Mouse (Mus musculus): ENCODE measurements around the gene Rtn4rl2. TPM values are rescaled to one million over a fixed set of nuclear protein-coding genes. Genes with fewer than 3 reads are reported as not detected.
"Not testable (repeated sequence)": the region's sequence is repeated elsewhere in the genome, so short reads cannot be mapped to it uniquely, and the experiment has no call there.

Gene Rtn4rl2
- total RNA-seq (2021): 10 to 100 TPM; 92.3 to 94.5 TPM

DNA sequence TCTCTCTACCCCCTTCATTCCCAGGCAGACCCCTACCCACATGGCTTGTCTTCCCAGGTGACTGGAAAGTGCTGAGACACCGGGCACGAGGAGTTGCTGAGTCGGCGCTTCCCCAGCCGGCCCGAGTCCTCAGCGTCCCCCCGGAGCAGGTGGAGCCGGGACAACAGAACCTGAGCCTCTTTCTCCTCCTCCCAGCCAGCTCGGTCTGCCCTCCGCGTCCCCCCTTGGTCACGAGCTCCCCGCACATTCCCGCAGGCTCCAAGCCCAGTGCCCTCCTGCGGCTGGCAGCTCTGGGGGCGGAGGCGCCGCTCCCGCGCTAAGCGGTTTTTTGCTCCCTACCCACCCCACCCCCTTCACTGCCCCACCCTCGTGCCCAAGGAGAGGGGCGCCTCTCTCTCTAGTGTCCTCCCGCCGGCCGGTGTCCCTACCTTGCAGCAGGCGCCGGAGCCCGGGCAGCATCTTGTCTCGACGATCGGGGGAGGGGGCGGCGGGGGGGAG is at the start of gene Rtn4rl2:
Rtn4rl2 (minus strand) TSS at position 477 of the 498 bp plus-strand sequence.
- DNase-seq (ENCODE audit: extremely low spot score in 1 of 2, low spot score in 1 of 2): no peak

DNA sequence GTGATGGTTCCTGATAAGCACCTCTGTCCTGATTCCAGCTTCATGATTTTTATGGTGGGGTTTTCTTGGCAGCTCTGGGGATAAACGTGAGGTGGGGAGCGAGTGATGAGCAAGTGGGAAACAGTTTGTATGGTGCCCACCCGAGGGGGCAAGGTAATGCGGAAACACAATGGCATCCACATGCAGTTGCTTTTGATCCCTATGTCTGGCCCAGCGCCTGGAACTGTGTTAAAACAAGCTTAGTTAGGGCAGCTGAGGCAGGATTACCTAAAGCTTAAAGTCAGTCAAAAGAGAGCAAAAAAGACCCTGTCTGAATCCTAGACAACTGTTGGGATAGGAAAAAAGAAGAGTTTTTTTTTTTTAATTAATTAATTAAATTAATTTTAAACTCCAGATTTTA is 48.6 kb upstream of the Rtn4rl2 start:
- no peak for DNase-seq (ENCODE audit: extremely low spot score in 1 of 2, low spot score in 1 of 2)

DNA sequence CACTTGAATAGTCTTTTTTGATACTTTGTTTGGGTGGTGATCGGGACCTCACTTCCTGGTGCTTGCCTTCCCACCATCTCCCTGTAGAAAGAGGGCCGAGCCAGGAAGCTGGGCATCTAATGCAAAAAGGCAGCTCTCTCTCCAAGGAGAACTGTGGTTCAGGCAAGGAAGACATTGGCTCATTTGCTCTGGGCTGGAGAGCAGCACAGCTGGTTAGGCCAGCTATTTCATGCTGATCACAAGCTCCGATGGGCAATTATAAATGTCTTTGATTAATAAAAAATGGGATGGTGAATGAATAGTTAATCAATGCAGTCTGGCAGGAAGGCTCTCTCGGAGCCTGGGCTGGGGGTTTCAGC is 48.1 kb upstream of the Rtn4rl2 start:
- DNase-seq (ENCODE audit: extremely low spot score in 1 of 2, low spot score in 1 of 2): no peak

DNA sequence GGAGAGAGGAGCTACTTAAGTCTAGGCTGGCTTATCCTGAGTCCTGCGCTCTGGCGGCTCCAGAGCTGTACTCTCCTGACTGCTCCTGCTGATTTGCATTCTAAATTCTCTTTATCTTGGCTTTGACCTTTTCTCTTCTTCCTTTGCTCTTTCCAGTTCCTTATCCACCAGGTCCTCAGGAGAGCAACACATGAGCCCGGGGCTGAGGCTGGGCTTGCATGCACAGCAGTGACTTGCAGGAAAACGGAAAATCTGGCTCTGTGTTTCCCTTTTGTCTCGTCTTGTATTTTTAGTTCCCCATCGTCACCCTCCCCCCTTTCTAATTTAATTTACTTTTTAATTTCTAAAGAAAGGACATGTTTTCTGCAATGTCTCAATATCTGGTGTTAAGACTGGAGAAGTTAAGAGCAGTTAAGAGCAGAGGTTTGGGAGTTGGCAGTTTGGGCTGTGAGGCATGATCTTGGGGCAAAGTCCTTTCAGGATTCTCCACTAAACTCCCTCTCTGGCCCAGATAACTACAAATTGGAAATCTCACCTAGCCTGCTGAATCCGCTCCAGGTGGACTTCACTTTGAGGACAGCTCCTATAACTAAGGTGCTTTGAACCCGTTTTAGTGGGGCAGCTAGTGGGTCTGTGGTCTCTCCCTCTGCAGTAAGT is 47.6 kb upstream of the Rtn4rl2 start:
- no peak for DNase-seq (ENCODE audit: extremely low spot score in 1 of 2, low spot score in 1 of 2)

DNA sequence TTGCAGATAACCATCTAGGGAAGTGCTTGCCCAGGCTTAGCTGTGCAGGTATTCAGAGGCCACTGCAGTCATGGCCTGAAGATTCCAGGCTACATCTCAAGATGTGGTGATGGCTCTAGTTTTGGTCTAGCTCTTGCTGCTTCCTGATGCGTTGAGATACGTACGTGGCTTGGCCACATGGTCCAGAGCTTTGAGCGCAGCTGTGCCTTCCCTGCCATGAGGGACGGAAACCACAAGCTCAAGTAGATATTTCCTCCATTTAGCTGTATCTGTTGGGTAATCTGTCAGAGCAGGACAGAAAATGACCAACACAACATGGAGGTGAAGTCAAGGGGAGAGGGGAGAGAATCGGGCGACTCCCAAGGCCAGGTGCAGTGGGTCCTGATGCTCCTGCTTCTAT is 43.7 kb upstream of the Rtn4rl2 start:
- DNase-seq (ENCODE audit: extremely low spot score in 1 of 2, low spot score in 1 of 2): no peak

DNA sequence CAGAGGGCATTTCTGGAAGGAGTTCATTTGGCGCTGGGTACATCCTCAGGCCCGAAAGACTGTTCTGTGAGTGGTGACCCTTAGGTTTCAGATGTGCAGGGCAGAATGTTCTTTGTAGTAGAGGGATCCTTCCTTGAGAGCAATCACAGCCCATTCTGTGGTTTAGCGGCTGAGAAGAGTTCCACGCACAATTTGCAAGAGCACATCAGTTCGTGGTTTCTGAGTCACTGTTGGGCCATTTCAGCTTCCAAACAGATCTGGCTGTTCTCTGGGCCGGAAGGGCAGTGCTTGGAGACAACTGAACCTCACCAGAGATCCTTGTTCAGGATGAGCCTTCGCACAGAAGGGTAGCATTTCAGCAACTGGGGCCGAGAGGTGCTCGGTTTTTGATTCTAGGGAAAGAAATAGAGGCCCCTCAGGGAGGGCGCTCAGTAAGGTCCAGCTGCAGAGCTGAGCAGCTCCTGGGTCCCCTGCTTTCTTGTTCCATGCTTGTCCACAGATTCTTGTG is 33.1 kb upstream of the Rtn4rl2 start:
- no peak for DNase-seq (ENCODE audit: extremely low spot score in 1 of 2, low spot score in 1 of 2)

DNA sequence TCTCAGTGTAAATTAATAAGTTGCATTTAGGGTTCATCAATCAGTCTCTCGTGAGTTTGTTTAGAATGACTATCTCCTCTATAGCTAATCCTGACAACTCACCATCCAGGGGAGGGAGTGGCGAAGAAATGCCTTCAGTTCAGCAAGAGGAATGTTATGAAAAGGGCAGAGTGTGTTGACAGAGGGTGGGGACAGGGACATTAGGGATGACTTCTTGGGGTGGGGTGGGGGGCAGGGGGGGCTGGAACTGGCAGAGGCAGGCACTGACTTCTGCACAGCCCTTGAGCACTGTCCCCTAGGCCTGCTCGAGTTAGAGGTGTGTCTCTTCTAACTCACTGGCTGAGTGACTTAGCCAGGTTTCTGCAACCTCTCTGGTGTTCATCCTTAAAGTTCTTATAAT is 31.7 kb upstream of the Rtn4rl2 start:
- no peak for DNase-seq (ENCODE audit: extremely low spot score in 1 of 2, low spot score in 1 of 2)

DNA sequence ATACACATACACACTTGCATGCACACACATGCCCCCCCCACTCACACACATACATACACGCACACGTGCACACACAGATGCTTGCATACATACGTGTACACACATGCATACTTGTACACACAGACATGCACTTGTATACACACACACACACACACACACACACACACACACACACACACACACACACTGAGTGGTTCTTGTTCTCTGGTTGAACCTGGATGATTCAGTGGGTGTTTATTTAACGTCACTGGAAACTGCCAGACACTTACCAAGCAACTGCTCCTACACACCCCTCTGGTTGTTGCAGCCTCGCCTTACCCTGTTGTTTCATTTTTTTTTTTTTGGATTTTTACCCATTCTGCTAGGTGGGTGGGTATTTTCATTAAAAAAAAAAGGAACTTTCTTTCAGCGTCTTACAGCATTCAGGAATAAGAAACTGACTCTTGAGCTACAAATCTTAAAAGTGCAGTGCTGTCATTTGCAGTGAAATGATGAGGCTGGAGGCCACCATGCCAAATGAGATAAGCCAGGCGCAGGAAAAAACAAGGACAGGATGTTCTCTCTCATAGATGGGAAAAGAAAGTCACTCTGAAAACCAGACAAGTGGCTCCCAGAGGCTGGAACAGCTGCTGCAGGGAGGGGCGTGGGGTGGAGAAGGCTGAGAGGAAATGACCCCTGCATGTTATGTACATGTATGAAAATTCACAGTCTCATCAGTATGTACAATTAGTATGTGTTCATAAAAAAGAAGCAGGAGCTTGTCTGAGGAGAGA is 30.2 kb upstream of the Rtn4rl2 start:
- no peak for DNase-seq (ENCODE audit: extremely low spot score in 1 of 2, low spot score in 1 of 2)

DNA sequence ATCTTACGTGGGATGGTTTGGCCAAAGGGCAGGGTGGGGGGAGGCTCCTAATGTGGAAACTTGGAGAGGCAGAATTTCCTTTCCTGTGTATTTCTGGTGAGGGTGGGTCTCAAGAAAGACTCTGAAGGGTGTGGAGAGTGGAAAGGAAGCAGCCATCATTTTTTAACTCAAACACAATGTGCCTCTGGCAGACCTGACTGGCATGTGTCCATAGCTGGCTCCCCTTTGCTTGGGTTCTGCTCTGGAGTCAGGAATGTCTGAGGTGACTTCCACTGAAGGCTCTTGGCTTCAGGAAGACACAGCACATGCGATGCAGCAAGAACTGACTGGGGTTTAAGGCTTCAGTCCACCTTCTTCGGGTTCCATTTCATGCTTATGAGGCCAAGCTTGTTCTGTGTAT is 28.8 kb upstream of the Rtn4rl2 start:
- DNase-seq (ENCODE audit: extremely low spot score in 1 of 2, low spot score in 1 of 2): no peak

DNA sequence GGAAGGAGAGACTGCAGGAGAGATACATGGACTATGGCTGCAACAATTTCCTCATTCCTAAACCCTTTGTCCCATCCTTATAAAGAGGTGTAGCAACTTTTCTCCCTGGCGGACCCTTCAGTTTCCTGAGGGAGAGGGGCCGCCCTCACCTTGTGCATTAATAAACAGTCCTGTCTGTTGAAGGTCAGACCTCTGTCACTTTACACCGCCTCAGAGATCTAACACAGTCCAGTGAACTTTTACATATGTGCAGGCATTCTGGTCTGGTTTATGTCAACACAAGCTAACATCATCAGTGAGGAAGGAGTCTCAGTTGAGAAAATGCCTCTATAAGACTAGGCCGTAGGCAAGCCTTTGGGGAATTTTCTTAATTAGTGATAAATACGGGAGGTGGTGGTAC is 27.4 kb upstream of the Rtn4rl2 start:
- DNase-seq (ENCODE audit: extremely low spot score in 1 of 2, low spot score in 1 of 2): no peak

DNA sequence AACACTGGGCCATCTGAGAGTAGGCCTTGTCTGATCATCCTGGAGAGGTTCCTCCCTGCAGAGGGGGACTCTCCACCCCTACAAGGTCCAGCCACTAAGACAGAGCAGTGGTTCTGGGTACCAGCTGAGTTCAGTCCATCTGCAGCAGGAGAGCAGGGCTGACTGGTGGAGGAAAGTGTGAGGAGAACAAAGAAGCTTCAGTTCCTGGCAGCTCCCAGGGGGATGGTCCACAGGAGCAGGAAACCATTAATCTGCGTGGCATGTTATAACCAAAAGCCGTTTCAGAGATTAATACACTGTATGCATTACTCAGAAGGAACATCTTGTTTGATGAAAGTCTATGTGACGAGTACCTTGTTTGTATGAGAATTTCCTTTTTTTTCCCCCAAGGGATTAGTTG is 26.2 kb upstream of the Rtn4rl2 start:
- no peak for DNase-seq (ENCODE audit: extremely low spot score in 1 of 2, low spot score in 1 of 2)

DNA sequence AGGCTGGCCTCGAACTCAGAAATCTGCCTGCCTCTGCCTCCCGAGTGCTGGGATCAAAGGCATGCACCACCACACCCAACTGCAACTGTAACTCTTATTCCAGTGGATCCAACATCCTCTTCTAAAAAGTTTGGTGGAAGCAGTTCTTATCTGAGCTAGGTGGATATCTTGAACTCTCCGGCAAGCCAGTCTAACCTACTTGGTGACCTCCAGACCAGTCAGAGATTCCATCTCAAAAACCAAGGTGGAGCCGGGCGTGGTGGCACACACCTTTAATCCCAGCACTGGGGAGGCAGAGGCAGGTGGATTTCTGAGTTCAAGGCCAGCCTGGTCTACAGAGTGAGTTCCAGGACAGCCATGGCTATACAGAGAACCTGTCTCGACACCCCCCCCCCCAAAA is 10.2 kb upstream of the Rtn4rl2 start:
- DNase-seq (ENCODE audit: extremely low spot score in 1 of 2, low spot score in 1 of 2): not testable (repeated sequence)

DNA sequence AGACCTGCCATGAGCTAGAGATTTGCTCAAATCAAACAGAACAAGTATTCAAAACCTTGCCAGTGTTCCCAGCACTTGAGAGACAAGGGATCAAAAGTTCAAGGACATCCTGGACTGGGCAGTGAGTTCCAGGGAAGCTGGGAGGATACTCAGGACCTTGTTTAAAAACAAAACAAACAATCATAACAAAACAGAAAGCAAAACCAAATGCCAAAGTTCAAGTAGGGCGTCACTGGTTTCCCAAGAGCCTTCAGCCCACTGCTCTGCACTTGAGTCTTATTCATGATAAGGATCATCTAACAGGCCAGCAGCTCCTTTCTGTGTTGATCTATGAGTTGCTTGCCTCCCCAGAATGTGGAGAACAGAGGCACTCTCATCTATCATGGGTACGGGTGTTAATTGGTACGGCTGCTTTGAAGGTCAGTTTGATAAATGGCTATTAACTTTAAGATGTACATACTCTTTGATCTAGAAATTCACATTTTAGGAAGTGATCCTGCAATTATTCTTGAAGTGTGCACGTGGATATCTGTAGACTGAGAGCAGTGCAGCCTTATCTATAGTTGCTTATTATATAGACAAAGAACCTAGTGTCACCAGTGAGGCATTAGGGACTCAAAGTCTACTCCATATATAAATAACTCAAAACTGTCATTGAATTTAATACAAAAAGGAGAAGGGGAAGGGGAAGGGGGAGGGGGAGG is 9.1 kb upstream of the Rtn4rl2 start:
- DNase-seq (ENCODE audit: extremely low spot score in 1 of 2, low spot score in 1 of 2): no peak

DNA sequence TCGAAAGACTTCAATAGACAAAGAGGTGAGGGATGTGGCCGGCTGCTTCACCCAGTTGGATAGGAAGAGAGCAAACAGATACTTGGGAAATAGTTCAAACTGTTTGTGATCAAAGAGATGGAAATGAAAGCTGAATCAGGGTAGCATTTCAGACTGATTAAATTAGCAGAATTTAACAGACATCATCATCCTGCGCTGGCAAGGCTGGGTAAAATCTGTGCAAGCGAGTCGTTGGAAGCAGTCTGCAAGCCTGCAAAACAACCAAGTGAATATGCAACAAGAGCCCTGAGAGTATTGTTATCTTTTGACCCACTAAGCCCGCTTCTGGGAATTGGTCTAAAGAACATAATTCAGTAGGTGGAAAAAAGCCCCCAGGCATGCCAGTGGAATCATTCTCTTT is 6.8 kb upstream of the Rtn4rl2 start:
- DNase-seq (ENCODE audit: extremely low spot score in 1 of 2, low spot score in 1 of 2): no peak

DNA sequence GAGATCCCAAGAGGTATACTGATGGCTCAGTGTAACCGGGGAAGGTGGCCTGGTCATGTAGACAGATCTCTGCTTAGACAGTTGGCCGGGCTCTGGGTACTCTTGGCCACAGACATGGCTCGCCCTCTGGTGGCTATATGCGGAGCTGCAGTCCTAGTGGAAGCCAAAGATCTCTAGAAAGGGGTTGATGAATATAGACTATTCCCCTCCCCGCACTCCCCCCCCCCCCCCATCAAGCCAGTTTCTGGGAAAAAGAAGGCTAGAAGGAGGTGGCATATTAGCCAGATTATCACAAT is 3.5 kb upstream of the Rtn4rl2 start:
- DNase-seq (ENCODE audit: extremely low spot score in 1 of 2, low spot score in 1 of 2): peak in 1 of 2 experiments; percentile 86

DNA sequence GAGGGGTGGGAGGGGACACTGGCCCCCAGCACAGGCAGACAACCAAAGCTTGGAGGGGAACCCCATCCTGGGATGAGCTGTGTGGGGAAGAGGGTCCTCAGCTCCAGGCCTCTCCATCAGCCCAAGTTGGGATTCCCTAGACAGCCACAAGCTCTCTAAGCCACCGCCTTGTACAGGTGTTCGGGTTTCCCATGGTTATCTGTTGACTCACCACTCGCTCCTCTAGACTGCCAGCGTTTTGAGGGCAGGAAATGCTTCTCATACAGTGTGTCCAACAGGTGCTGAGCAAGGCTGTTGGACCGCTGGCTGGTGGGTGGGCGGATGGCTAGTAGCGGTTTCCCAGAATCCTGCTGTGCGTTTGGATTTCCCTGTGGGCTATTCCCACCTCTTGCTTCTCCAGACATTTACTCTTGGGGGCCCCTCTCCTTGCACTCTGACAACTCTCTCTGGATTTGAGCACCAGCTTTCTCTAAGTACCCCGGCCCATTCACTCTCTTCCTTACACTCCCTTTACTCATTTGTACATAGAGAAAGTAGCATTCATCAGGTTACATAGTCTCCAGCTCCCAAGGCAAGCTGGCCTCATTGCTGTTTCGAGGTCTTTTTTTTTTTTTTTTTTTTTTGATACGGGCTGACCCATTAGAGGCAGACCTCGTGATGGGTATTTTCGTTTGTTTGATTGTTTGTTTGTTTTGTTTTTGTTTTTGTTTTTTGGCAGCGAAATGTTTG is 3.0 kb upstream of the Rtn4rl2 start:
- no peak for DNase-seq (ENCODE audit: extremely low spot score in 1 of 2, low spot score in 1 of 2)

DNA sequence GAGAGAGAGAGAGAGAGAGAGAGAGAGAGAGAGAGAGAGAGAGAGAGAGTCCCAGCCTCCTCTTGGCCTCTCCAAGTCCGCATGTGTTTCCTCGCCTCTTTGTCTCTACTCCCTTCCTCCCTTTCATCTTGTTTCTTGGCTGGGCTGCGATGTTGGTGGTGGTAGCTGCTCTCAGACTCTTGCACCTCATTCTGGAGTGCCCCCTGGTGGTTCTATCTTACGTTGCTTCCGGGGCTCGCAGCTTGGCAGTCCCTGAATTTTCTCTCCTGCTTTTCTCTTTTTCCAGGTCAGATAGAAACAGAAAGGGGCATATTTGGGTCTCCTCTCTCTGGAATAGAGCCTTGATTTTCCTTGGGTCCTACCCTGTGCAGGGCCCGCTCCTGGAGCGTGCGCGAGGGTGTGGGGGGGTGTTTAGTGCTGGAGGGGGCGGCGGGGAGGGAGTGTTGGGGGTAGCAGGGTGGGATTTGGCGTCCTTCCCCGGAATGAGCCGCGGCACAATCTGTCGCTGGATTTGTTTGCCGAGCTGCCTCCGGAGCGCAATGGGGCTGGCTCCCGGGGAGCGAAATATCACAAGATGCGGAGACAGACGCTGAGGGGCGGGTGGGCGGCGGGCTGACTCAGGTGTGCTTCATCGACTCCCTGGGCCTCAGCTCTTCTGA is 2.3 kb upstream of the Rtn4rl2 start:
- peak in 1 of 2 experiments; percentile 80 for DNase-seq (ENCODE audit: extremely low spot score in 1 of 2, low spot score in 1 of 2)

DNA sequence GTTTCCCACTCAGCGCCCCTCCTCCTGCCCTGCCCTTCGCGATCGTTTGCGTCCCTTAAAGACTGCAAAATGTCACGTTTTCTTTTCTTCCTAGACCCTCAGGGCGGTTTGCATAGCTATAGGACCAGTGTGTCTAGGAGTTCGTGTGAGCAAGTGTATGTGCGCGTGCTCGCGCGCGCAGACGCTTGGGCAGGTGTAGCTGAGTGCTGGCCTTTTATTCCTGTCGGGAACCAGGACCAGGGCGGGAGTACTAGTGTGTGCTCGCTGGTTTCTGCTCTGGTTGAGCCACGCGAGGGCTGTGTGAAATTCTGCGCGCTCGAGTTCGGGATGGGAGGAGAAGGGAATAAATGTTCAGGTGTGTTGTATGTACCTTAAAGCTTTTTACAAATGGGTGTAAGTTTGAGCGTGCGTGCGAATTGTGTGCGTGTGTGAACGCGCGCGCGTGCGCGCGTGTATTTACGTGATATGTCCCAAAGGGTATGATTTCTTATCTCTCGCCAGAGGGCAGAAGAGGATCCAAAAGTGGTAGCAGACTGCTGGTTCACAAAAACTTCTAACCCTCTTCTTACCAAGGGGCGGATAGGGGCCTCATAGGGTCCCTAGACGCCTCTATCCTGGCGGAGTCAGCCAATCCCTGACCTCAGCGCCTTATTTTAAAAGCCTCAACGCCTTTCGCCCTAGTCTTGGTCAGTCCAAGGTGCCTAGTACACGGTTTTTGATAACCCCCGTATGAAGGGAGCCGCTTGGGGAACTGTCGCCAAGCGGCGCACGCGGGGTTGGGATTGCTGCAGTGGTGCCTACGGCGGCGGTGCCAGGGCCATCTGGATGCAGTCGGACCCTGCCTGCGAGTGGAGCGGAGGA is 1.1 kb upstream of the Rtn4rl2 start:
- DNase-seq (ENCODE audit: extremely low spot score in 1 of 2, low spot score in 1 of 2): no peak

DNA sequence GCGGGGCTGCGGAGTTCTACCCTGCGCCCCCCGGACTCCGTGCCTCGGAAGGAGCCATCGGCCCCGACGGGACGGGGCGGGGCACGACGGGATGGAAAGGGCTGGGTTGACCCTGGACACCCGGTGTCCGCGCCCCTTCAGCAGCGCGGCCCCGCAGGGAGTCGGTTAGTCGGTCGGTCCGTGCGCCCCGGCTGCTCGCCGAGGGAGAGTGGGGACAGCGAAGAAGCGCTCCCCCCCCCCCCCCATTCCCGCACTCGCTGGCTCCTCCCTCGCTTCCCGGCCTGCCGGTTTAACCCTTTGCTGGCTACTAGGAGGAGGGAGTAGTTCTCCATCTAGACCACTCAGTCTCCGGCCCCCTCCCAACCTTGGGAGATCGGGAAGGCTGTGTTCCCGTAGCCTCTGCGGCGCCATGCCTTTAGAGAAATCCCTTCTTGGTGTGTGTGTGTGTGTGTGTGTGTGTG is 341 bp upstream of the Rtn4rl2 start:
- no peak for DNase-seq (ENCODE audit: extremely low spot score in 1 of 2, low spot score in 1 of 2)
